Mouse (Mus musculus) E14TG2a.4 (cell line): ENCODE measurements at regions not wholly inside any gene's neighbourhood (a gene's known extent, or its start where the extent isn't known, plus 50 kb on each side); places are given as distances from the start of the nearest gene placed in this dataset.

Experiments used
- CTCF ChIP-seq: conservative IDR thresholded peaks from 2 replicates; pipeline ENCODE4 v1.5.1; 2014; ENCODE audit warnings: low read length
- NANOG ChIP-seq: IDR thresholded peaks from 2 replicates; pipeline ENCODE4 v1.6.1; 2014; ENCODE audit warnings: borderline replicate concordance, low read length, mixed read lengths
- POU5F1 ChIP-seq: IDR thresholded peaks from 2 replicates; pipeline ENCODE4 v1.6.1; 2014; ENCODE audit warnings: low read length, borderline replicate concordance

DNA sequence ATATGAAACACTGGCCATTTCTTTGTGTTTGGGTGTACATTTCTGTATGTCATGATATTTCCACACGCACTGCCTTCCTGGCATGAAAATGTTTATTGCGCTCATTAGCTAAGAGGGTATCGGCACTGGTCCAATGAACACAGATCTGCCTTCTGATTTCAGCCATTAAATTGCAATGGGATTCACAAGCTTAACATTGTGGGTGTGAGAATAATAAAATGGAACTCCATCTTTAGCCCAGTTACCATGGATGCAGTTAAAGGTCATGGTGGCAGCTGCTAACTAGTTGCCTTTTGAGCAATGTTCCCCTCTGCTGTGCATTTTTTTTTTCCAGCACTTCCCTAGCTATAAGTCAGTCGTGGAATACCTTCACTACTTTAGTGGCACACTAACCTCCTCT, 343.7 kb upstream of the Pou3f3 start:
- no peak for TF ChIP-seq CTCF
- no peak for TF ChIP-seq NANOG
- no peak for TF ChIP-seq POU5F1
